Comparison of ENCODE assay signal across 14 mouse cellular contexts in genomic region chr11:81146574-81147157, GRCm38 (mm10).
"Had no signal": no experiment of that assay in that cellular context is flagged by ENCODE, and none has a peak within 500 bp of the region (broad histone marks: within the 10 kb centered on the region; RNA-seq: fewer than 3 reads in every experiment).

No protein-coding gene starts in this region.

- DNase-seq: kidney, adult 9 months; kidney, postnatal 36 days; thymus, postnatal 4 days had no signal

- H3K9me3 ChIP-seq: limb, embryonic 10.5 days; liver, embryonic 15.5 days; midbrain, embryonic 13.5 days; neural tube, embryonic 12.5 days had no signal

- H3K9ac ChIP-seq: liver, embryonic 15.5 days; midbrain, embryonic 13.5 days; neural tube, embryonic 12.5 days had no signal

- H3K4me2 ChIP-seq: liver, embryonic 11.5 days; liver, embryonic 15.5 days; midbrain, embryonic 13.5 days; neural tube, embryonic 12.5 days had no signal

- ATAC-seq: hindbrain, embryonic 16.5 days; inflammation-experienced regulatory T-cells, adult 6 months; intestine, postnatal 0 days; midbrain, embryonic 13.5 days had no signal

- H3K36me3 ChIP-seq: limb, embryonic 10.5 days; liver, embryonic 15.5 days; midbrain, embryonic 13.5 days; neural tube, embryonic 12.5 days had no signal

- H3K27ac ChIP-seq: layer of hippocampus, adult 2 months; limb, embryonic 10.5 days; liver, embryonic 15.5 days; midbrain, embryonic 13.5 days; neural tube, embryonic 12.5 days; stomach, postnatal 0 days had no signal

- H3K4me3 ChIP-seq: layer of hippocampus, adult 2 months; limb, embryonic 10.5 days; liver, embryonic 15.5 days; midbrain, embryonic 13.5 days; myocyte; neural tube, embryonic 12.5 days had no signal

- H3K4me1 ChIP-seq: liver, embryonic 15.5 days had no signal
